Mouse (Mus musculus) testis, adult 2 months (tissue): ENCODE measurements around the gene Timm22.

ENCODE experiments used
- CTCF ChIP-seq: fragments of 200-500 bp; IDR thresholded peaks from 2 replicates; pipeline ENCODE4 v1.5.1; 2012; ENCODE audit warnings: low read depth, mild to moderate bottlenecking, inconsistent platforms, low read length, moderate library complexity; ENCODE audit not compliant: control insufficient read depth, insufficient read depth, insufficient replicate concordance
- POLR2A ChIP-seq: fragments of 200-500 bp; IDR thresholded peaks from 2 replicates; pipeline ENCODE4 v1.6.1; 2012; ENCODE audit warnings: low read depth, mild to moderate bottlenecking, inconsistent platforms, low read length, moderate library complexity; ENCODE audit not compliant: control insufficient read depth

- TF ChIP-seq CTCF (no peak), POLR2A (no peak)
These were observed 49.3 kb upstream of the Timm22 start for GRCm38 (mm10) chr11:76357464-76357863.
